Comparison of ENCODE assay signal across 14 mouse cellular contexts in the genomic region with DNA sequence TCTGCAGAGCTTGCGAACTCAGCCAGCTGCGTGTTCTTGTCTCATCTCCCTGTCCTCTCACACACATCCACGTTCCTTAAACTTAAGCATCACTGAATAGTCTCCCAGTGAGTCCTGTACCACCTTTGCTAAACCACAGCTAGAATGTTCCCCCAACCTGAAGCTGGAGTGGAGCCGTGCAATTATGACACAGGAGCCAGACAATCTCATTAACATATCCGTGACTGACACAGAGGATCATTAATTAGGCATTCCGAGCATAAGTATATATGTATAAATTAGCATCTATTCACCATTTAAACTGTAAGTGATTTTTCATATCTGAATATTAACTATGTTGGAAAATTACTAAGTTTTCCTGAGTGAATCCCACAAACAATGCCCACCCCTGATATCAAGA.
"Had no signal": no experiment of that assay in that cellular context is flagged by ENCODE, and none has a peak within 500 bp of the region (broad histone marks: within the 10 kb centered on the region; RNA-seq: fewer than 3 reads in every experiment).

No protein-coding gene starts in this region.

- ATAC-seq: liver, postnatal 0 days had no signal

- H3K9me3 ChIP-seq: liver, embryonic 13.5 days; lung, embryonic 15.5 days had no signal

- H3K4me3 ChIP-seq: layer of hippocampus, adult 2 months; limb, embryonic 12.5 days; liver, embryonic 13.5 days; lung, embryonic 15.5 days; megakaryocyte, embryonic 14.5 days; midbrain, embryonic 12.5 days had no signal

- H3K36me3 ChIP-seq: limb, embryonic 12.5 days; lung, embryonic 15.5 days; midbrain, embryonic 12.5 days had no signal

- DNase-seq: kidney, postnatal 10 days; kidney, postnatal 4 days; liver; liver, embryonic 13.5 days; liver, postnatal 0 days; lung, postnatal 14 days; right cerebral cortex, postnatal 14 days; thymus, postnatal 36 days had no signal

- H3K9ac ChIP-seq: limb, embryonic 12.5 days; liver, embryonic 13.5 days; liver, postnatal 0 days; lung, embryonic 15.5 days; midbrain, embryonic 12.5 days had no signal

- H3K4me2 ChIP-seq: limb, embryonic 12.5 days; liver, embryonic 13.5 days; lung, embryonic 15.5 days; midbrain, embryonic 12.5 days had no signal

- H3K27me3 ChIP-seq: limb, embryonic 12.5 days; liver, embryonic 13.5 days; lung, embryonic 15.5 days; megakaryocyte, embryonic 14.5 days; midbrain, embryonic 12.5 days had no signal

- H3K27ac ChIP-seq: layer of hippocampus, adult 2 months; limb, embryonic 12.5 days; liver, embryonic 13.5 days; lung, embryonic 15.5 days; macrophage; midbrain, embryonic 12.5 days had no signal
